Mouse (Mus musculus) A20 (cell line): ENCODE data around the gene Dync2h1.
"Not testable (repeated sequence)": the region's sequence is repeated elsewhere in the genome, so short reads cannot be mapped to it uniquely, and the experiment has no call there.

Experiments
- DNase-seq: peaks from one replicate; pipeline ENCODE4 v3.0.0-alpha.2; 2011; ENCODE audit warnings: low read depth, low spot score

Dync2h1 gene

DNA sequence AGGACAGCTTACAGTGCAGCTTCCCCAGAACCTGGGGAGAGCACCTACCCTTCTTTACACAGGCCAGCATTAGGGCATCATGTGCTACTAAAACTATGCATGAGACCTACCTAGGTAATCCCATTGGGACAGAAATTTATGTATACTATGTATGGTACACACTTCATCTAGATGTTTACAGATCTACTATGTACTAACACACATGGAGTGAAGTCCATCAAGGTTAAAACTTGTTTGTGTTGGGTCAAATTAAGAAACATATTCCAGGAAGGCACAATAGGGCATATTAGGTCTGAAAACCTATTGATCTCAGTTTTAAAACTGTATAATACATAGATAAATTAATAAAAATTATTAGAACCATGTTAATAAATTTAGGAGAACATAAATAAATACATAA lies 168.6 kb downstream of the Dync2h1 start:
- DNase-seq: no peak

DNA sequence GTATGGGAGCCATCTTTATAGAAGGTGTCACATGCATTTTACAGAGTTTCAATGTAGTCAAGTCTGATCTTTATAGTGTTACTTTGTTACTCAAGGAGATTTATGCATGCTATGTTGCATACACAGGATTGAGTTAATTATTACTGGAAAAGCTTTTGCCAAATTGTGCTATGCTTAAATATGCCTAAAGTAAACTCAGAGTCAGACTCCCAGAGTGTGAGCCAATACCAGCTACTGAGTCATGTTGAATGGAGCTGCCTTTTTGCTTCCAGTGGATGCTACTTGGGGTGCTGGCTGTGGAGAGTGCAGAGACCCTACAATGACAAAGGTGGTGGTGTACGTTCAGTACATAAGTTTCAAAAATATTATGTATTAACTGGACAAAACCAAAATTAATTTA lies 169.5 kb downstream of the Dync2h1 start:
- DNase-seq: no peak

DNA sequence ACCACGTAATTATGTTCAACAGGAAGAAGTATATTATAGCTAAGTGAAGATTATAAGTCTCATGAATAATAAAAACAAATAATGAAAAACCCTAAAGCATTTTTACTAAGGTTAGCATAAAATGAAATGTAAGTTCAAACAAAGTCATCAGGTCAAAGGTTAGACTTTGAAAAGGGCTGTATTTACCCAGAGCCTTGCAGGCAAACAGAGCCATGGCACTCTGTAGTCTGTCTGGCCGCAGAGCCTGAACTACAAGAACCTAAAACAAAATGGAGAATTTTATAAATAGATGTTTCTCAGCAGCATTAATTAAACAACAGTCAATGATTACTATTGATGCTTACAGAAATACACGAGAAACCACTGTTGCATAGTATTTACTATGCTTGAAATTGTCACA lies 174.5 kb downstream of the Dync2h1 start:
- no peak for DNase-seq

DNA sequence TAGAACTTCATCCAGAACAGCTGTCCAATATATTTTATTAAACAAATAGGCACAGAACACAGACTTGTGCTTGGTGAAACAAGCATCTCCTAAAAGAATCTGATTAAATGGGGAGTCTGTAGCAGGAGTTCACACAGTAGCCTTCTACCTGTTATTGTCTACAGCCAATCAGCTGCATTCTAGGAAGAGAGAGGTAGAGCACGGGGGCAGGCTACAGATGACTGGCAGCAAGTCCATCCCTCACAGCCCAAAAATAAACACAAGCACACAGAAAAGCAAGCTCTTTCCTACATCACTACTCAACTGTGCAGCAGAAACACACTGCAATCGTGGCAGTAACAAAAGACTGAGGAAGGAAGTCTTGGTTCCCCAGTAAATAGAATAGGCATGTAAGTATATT lies 189.4 kb downstream of the Dync2h1 start:
- no peak for DNase-seq

DNA sequence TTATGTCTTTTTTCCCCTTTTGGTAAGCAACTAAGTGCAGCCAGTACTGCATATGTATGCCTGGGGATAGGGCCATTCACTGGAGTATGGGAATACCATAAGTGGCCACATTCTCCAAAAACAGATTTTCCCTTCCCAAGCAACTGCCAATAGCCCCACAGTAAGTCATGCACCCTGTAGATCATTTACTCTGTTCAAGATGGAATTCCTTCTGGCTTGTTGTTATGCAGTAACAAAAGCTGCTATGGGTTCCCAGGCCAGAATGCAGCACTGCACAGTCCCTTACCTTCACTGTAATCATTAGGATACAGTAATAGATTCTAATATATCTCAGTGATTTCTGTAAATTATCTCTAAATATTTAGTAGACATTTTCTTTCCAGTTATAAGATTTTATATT lies 190.0 kb downstream of the Dync2h1 start:
- DNase-seq: no peak

DNA sequence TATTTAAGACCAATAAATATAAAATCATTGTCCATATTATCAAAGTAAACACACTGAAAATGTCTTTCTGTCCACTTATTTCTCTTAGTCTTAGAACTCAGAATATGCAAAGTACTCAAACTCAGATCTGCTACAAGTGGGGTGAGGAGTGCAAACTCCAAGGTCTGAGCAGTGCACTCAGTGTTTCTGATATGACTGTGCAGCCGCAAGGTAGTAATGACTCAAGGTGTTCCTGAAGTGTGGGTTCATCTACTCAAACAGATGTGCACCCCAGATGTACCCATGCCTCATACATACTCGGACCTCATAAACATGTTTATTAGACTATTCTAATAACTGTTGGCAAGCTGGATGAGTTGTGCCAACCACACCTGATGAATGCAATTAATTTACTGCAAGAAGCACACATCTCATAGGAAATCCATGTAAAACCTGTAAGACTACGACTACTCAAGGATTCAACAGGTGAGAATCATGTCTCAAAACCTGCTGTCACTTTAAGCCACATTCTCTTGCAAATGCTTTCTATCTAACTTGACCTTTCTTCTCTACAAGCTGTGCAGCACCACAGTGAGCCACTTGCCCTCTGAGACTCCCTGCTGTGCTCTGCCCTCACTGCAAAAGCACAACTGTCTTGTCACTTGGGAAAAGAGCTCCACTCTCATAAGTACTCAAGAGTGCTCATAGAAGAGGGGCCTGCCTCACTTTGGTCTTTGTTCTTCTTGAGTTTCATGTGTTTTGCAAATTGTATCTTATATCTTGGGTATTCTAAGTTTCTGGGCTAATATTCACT lies 195.2 kb downstream of the Dync2h1 start:
- DNase-seq: no peak

DNA sequence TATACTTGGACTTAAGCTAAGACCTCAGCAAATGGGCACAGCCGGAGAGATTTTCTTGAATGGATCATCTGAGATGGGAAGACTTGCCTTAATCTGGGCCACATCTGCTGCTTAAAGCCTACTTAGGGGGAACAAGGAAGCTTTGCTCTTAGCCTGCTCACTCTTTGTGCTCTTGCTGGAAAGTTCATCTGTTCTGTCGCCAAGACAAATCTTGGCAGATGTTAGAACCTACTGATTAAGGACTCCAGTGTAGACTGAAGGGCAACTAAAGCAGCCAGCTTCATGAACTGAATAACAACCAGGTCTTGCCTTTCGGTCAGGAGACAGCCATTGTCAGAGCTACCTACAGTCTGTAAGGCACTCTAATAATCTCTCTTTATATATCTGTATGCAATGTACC lies 198.1 kb downstream of the Dync2h1 start:
- DNase-seq: no peak

DNA sequence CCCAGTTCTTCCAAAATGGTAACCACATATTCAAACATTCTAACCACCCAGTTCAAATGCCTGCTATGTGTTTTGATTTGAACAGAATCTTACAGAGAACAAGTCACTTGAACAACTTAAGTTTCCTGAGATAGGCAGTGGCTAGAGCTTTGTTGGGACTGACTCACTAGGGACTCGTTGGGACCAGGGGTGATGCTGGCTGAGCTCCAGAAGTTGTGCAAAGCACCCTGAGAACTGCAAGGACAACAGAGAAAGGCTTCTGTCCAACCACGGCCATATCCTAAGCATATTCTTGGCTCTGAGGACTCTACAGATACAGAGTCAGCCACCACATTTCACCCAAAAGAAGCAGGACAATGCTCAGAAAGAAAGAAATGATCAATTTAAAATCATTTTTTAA lies 215.1 kb downstream of the Dync2h1 start:
- DNase-seq: no peak

DNA sequence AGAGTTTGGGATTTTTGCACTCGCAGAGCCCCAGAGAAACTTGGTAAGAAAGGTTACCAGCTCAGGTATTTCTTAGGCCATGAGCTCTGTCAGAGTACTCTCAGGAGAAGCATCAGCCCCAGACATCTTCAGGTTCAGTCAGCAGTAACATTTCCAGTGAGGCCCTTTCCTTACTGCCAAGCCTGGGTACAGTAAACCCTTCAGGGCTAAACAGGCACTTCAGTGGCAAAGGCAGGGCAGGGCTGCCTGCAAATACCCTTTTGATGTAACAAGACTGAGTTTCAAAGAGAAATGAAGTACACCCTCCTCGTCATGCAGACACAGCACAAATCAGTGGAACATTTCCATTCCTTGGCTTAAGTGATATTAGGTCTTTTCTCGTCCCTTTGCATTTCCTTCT lies 219.2 kb downstream of the Dync2h1 start:
- DNase-seq: no peak

DNA sequence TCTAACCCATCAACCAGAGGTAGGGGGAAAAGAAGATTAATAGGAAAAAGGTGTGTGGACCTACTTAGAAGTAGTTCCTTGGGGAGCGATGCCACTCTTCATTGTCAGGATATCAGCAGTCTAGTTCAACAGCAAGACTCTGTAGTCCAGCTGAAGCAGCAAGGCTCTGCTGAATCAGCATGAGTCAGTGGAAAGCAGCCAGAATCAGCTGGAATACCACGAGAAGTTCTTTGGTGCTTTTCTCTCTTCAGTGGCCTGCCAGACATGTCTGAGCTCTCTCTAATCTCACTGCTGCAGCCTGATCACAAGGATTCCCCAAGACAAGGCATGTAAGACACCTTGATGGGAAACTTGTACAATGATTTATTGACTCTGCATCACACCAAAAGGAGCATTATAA lies 225.9 kb downstream of the Dync2h1 start:
- DNase-seq: no peak

DNA sequence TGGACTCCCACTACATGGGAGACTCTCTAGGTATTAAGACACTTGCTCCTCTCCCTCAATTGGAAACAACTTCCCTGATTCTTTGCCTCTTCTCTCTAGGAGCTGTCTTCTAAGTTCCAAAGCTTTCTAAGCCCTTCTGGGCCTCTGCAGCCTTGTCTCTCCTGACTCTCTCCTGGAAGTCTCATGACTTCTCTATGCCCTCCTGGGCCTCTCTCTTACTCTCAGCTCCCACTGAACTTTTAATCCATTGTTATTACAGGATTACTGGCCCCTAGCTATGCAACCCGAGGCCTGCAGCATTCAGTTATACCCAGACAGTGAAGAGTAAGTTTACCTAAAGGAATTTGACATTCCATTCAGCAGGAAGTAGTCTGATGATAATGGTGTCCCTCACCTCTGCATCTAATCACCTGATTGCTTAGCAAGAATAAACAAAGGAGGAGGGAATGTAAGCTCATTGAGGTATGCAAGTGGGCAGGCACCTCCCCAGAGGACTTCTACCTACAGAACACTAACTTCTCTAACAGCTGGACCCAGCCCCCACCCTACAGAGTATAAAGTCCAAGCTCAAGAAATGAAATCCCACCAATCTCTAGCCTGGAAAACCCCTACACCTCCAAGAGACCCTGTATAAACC lies 256.7 kb downstream of the Dync2h1 start:
- no peak for DNase-seq

DNA sequence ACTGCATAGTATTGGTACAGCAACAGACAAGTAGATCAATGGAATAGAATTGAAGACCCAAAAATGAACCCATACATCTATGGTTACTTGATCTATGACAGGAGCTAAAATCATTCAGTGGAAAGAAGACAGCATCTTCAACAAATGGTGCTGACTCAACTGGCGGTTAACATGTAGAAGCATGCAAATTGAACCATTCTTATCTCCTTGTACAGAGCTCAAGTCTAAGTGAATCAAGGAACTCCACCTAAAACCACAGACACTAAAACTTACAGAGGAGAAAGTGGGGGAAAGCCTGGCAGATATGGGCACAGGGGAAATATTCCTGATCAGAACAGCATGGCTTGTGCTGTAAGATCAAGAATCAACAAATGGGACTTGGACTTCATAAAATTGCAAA lies 270.8 kb downstream of the Dync2h1 start:
- DNase-seq: no peak

DNA sequence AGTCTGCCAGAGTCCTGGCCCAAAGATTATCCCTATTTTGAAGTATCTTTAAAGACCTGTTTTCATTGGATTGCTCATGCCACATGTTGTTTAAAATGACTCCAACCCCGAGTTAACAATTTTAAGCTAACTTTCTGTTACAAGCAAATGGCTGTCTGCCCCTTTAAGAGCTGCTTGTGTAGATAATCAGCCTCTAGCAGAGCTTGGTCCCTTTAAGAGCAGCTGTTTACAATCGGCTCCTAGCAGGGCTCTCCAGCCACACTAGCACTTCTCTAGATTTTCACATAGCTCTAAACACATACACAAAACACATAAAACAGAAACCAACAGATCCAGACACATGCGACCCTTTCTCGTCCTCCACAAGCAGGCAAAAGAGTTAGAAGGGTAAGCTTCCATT lies 273.7 kb downstream of the Dync2h1 start:
- not testable (repeated sequence) for DNase-seq

DNA sequence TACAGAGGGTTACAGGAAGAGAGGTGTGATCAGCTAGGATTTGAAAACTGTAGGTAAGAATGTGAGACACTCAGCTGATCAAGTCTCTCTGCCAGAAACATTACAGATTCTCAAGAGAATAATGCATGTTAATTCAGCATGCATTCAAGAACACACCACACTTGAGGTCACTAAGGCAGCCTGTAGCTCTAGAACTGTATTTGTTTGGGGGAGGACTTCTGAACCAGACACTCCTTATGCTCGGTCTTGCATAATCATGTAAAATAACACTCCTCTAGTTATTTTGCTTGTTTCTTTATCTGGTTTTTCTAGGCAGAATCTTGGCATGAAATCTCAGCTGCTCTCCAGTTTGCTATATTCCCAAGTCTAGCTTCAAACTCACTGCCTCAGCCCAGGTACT lies 282.6 kb downstream of the Dync2h1 start:
- no peak for DNase-seq

DNA sequence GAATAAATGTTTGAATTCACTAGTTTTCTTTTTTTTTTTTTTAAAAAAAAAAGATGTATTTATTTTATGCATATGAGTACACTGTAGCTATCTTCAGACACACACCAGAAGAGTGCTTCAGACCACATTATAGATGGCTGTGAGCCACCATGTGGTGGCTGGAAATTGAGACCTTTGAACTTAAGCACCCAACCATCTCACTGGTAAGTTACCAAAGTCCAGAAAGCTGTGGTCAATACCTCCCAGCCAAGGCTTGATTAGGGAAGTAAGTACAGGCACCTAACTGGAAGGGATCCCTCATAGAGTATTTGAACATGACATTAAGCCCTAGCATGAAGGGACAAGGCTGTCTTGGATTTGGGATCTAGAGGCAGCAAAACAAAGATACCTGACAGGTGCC lies 292.9 kb downstream of the Dync2h1 start:
- DNase-seq: no peak

DNA sequence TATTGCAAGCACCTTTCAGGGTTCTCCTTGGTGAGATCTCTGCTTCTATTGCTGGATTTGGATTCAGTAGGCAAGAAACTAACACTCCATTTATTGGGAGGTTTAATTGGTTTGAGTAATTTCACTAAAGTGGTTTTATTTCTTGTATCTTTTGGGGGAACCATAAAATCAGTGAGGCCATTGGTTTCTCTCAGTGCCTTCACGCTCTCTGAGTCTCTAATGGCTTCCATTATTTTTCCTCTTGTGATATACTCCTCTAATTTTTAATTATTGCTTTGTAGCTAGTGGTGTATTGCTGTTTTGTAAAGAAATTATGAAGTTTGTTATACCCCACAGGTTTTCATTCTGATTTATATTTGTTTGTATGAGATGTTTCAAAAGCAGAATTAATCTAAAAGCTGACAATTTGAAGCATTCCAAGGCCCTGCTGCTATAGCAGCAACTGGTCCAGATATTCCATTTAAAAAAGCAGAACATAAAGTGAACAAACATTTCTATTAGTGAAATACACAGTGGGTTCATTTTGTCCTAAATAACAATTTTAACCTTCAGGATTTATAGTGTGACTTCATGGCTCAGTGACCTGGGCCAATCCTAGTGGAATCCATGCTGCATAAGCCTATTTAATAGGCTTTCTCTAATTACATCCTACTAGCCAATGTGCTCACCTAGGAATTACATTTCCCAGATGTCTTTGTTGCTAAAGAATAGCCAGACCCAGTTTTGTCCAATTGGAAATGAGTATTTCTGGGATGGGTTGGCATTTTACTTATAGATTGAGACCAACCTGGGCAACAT lies 302.9 kb downstream of the Dync2h1 start:
- no peak for DNase-seq
